In the genomic region with DNA sequence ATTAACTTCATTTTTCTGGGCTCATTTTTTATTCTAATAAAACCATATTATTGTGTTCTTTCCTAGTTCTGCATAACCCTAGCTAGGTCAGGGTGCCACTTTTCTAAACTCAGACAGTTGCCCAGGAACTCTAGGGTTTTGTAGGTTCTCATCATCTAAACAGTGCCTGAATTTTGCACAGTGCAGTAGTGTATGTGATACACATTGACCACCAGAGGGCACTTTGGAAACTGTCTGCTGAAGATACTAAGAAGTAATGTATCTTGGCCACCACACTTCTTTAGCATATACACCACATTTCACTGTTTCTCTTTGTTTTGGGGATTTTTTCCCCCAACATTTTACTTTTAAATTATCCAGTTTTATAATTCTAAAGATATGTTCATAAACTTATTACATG, we compare ENCODE assay signal across 8 mouse cellular contexts. TPM values are rescaled to one million over a fixed set of nuclear protein-coding genes. Genes with fewer than 3 reads are reported as not detected.
DNase-seq lines count a peak whose midpoint lies in the region; ATAC-seq and TF ChIP-seq lines count a peak whose summit lies in the region.

No protein-coding gene starts in this region.

- H3K4me3 ChIP-seq in liver, adult 2 months (ENCODE audit: insufficient read depth, low read depth, low read length): no peak overlapping the region
- no peak overlapping the region for H3K4me3 ChIP-seq in hindbrain, embryonic 14.5 days (replicated peaks; ENCODE audit: low read length)

- H3K27ac ChIP-seq in liver, adult 2 months (replicated peaks; ENCODE audit: insufficient read depth, low read depth, low read length): no peak overlapping the region
- H3K27ac ChIP-seq in hindbrain, embryonic 14.5 days: no peak overlapping the region

- peak; percentile 51 for DNase-seq in liver, adult 2 months (ENCODE audit: extremely low read depth, low read depth, low spot score)
- DNase-seq in liver: no peak
- DNase-seq in ZHBTc4 (ENCODE audit: low read depth, low spot score): peak; percentile 72
- DNase-seq in hindbrain, embryonic 14.5 days (ENCODE audit: low spot score): peak; percentile 75
- DNase-seq in naive thymus-derived CD4-positive, alpha-beta T cell, adult 2 months (ENCODE audit: low read depth): peak; percentile 65
- DNase-seq in urinary bladder, adult 2 months (ENCODE audit: low spot score): no peak
- DNase-seq in layer of hippocampus, postnatal 25 days (ENCODE audit: extremely low spot score in 1 of 2, low spot score in 1 of 2): no peak
- no peak for DNase-seq in cerebellum, adult 18-20 months

- no peaks in the 10 kb centered on the region for H3K4me1 ChIP-seq in liver, adult 2 months (ENCODE audit: control insufficient read depth, insufficient read depth, low read length)
- no peaks in the 10 kb centered on the region for H3K4me1 ChIP-seq in hindbrain, embryonic 14.5 days (replicated peaks; ENCODE audit: control insufficient read depth, insufficient read depth, low read length)

- no peaks in the 10 kb centered on the region for H3K79me2 ChIP-seq in liver, adult 2 months (ENCODE audit: control insufficient read depth, insufficient read depth, low read length)

- H3K9ac ChIP-seq in liver, adult 2 months (ENCODE audit: low read depth, low read length): no peak overlapping the region
- no peak overlapping the region for H3K9ac ChIP-seq in hindbrain, embryonic 14.5 days

- peaks cover 11% of the 10 kb centered on the region for H3K36me3 ChIP-seq in liver, adult 2 months (ENCODE audit: control insufficient read depth, insufficient read depth, low read length)
- peaks cover 43% of the 10 kb centered on the region for H3K36me3 ChIP-seq in hindbrain, embryonic 14.5 days (replicated peaks; ENCODE audit: control insufficient read depth, insufficient read depth)

- no peaks in the 10 kb centered on the region for H3K27me3 ChIP-seq in liver, adult 2 months (ENCODE audit: control insufficient read depth, insufficient read depth, low read length)
- H3K27me3 ChIP-seq in hindbrain, embryonic 14.5 days (ENCODE audit: control insufficient read depth, insufficient read depth, low read length): no peaks in the 10 kb centered on the region

- peak; percentile 41 for TF ChIP-seq CTCF in liver, adult 2 months (IDR thresholded peaks at IDR 0.05; ENCODE audit: low read depth, low read length)

- ATAC-seq in hindbrain, embryonic 14.5 days (ENCODE audit: low FRiP score): peak; percentile 72

- no peaks in the 10 kb centered on the region for H3K9me3 ChIP-seq in hindbrain, embryonic 14.5 days (ENCODE audit: control insufficient read depth, low read length)

- H3K4me2 ChIP-seq in hindbrain, embryonic 14.5 days (replicated peaks): no peak overlapping the region

- no peak for TF ChIP-seq POLR2A in liver, adult 2 months (IDR thresholded peaks at IDR 0.05; ENCODE audit: extremely low read depth, insufficient read depth, low read length)

RNA-seq across cellular contexts. Expression of gene 2610301B20Rik, which starts 22.6 kb away (rescaled TPM):
- 2.7 and 3.0 TPM in 2 replicates for total RNA-seq in liver, adult 2 months (2014; rRNA removed)
- polyA plus RNA-seq in liver, adult 2 months (2012; rRNA removed): 1.6 and 1.9 TPM in 2 replicates
- 44.0 and 51.2 TPM in 2 replicates for polyA plus RNA-seq in hindbrain, embryonic 14.5 days (2014; fragmentation: Nextera tagmentation; extraction: Ambion mirVana)
- polyA plus RNA-seq in urinary bladder, adult 2 months (2012; rRNA removed): 20.0 and 20.9 TPM in 2 replicates
- total RNA-seq in layer of hippocampus, postnatal 25 days (2021): 10 to 100 TPM; 35.5 to 37.6 TPM

Comparison
In these comparisons a context has a peak if more than half of its experiments do, and no peak if none do; other contexts are left out.
1. DNase-seq: peak in liver, adult 2 months (single experiment), ZHBTc4 (single experiment), hindbrain, embryonic 14.5 days (single experiment) and naive thymus-derived CD4-positive, alpha-beta T cell, adult 2 months (single experiment); none in liver (single experiment), urinary bladder, adult 2 months (single experiment), layer of hippocampus, postnatal 25 days (0 of 2) and cerebellum, adult 18-20 months (0 of 2).